Mouse (Mus musculus) ES-E14 (cell line): ENCODE data around the gene Lmx1b.

Experiments used
- HCFC1 ChIP-seq: IDR thresholded peaks from 2 replicates; pipeline ENCODE4 v1.6.1; 2012; ENCODE audit warnings: low read length, inconsistent platforms, borderline replicate concordance; ENCODE audit not compliant: insufficient read depth
- ZC3H11A ChIP-seq: IDR thresholded peaks from 2 replicates; pipeline ENCODE4 v1.6.1; 2012; ENCODE audit warnings: low read depth, mild to moderate bottlenecking, inconsistent platforms, low read length, borderline replicate concordance

DNA sequence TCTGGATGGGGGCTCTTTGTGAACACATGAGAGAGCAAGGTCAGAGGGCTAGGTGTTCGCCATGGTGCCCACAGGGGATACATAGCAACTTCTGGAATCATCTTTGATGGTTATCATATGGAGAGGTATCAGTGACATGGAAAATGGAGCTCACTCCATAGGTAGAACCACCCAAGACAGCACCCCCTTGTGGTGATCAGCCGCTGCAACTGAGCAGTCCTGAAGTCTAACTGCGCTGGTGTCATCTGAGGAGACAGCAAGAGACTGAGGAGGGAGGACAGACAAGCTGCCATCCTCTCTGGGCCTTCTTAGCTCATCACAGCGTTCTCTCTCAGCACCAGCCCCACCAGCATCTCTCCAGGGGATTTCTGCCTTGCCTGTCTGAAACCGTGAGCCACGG lies 39.8 kb downstream of the Lmx1b start:
- TF ChIP-seq ZC3H11A (no peak), HCFC1 (no peak)
